Mouse (Mus musculus) forebrain, embryonic 13.5 days (tissue): ENCODE measurements around the gene Fancd2. TPM values are rescaled to one million over a fixed set of nuclear protein-coding genes. Genes with fewer than 3 reads are reported as not detected.

Experiments used
- ATAC-seq: fragments of 200-750 bp; cut with Nextera tagmentation; 2 replicates; pipeline ENCODE4 v1.8.0; 2017
- H3K27ac ChIP-seq: fragments of 300-500 bp; sonication (generic); 2 replicates; pipeline ENCODE4 v1.5.1; 2015; ENCODE audit warnings: inconsistent platforms, mild to moderate bottlenecking, moderate library complexity
- H3K27me3 ChIP-seq: fragments of 300-500 bp; sonication (generic); 2 replicates; pipeline ENCODE4 v1.6.1; 2015; ENCODE audit warnings: mild to moderate bottlenecking, inconsistent platforms
- H3K36me3 ChIP-seq: fragments of 300-500 bp; sonication (generic); 2 replicates; pipeline ENCODE4 v1.6.1; 2015; ENCODE audit warnings: mild to moderate bottlenecking, inconsistent platforms; ENCODE audit not compliant: poor library complexity, severe bottlenecking
- H3K4me1 ChIP-seq: fragments of 300-500 bp; sonication (generic); 2 replicates; pipeline ENCODE4 v1.6.1; 2015; ENCODE audit warnings: inconsistent platforms
- H3K4me2 ChIP-seq: fragments of 300-500 bp; sonication (generic); 2 replicates; pipeline ENCODE4 v1.6.1; 2015; ENCODE audit warnings: inconsistent platforms, mild to moderate bottlenecking, moderate library complexity
- H3K4me3 ChIP-seq: fragments of 300-500 bp; sonication (generic); 2 replicates; pipeline ENCODE4 v1.5.1; 2015; ENCODE audit warnings: mild to moderate bottlenecking, inconsistent platforms
- H3K9ac ChIP-seq: fragments of 300-500 bp; sonication (generic); 2 replicates; pipeline ENCODE4 v1.6.1; 2015; ENCODE audit warnings: mild to moderate bottlenecking, inconsistent platforms
- H3K9me3 ChIP-seq: fragments of 300-500 bp; sonication (generic); replicated peaks from 2 replicates; pipeline ENCODE4 v1.6.1; 2016; ENCODE audit warnings: inconsistent platforms
- WGBS: fragments of 180-500 bp; shearing (Covaris S2); methylation state at CpG from one replicate; pipeline ENCODE4 v1.1.7; 2015; 5-methylcytosine and 5-hydroxymethylcytosine counted together
- microRNA-seq: library from miRNA; unstranded; fragments of <30 nt; microRNA quantifications from one replicate; pipeline ENCODE4, GENCODE M21; 2016
- polyA plus RNA-seq: library from polyadenylated mRNA; unstranded; fragments of >200 nt; fragmentation: Nextera tagmentation; extraction: Ambion mirVana; gene quantifications from 2 replicates; pipeline ENCODE4 v1.2.1, GENCODE M21; 2015

The Fancd2 gene
- polyA plus RNA-seq, 1 experiment from 2014 or later = 14.1 TPM

DNA sequence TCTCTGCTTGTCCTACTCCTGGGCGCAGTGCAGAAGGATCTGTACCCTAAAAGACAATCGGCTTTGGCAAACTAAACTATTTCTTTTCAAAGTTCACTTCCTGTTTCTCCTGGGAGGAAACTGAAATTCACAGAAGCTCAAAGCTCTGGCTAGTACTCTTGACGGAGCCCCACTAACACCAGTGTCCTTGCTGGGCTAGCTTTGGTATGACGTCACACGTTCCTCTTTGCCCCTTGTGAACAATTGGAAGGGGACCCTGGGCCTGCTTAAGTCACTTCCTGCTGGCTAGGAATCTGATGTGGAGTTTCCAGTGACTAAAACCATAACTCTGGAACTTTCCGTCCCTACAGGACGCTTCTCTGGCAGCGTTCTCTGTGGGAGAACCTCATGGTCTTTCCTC is 113.3 kb downstream of the Fancd2 start:
- Histone ChIP-seq H3K4me1 (no peaks in the 10 kb centered on the region), H3K36me3 (no peaks in the 10 kb centered on the region), H3K27ac (no peak overlapping the region), H3K9me3 (no peaks in the 10 kb centered on the region), H3K27me3 (no peaks in the 10 kb centered on the region), H3K4me3 (no peak overlapping the region), H3K4me2 (no peak overlapping the region), H3K9ac (no peak overlapping the region)
- whole genome bisulfite sequencing = 86% methylated on average over 8 of the region's 8 CpGs
- ATAC-seq = no peak

Small RNAs within 50 kb of the gene (microRNA-seq; reads per million reads assigned to microRNA genes)
- not detected for gene Gm23365

Other genes starting within 250 kb of the Fancd2 start
- gene Cpne9, start 249.4 kb upstream of the Fancd2 start, polyA plus RNA-seq = 0.39 and 0.68 TPM in 2 replicates
- 20.0 and 21.5 TPM in 2 replicates for gene Brpf1, start 224.5 kb upstream of the Fancd2 start, polyA plus RNA-seq
- 11.4 and 13.3 TPM in 2 replicates for gene Ogg1, start 204.7 kb upstream of the Fancd2 start, polyA plus RNA-seq
- 56.1 and 62.7 TPM in 2 replicates for gene Camk1, start 187.7 kb upstream of the Fancd2 start, polyA plus RNA-seq
- 65.4 and 70.6 TPM in 2 replicates for gene Tada3, start 153.8 kb upstream of the Fancd2 start, polyA plus RNA-seq
- gene Arpc4, start 153.6 kb upstream of the Fancd2 start, polyA plus RNA-seq = 368 and 377 TPM in 2 replicates
- 6.7 and 7.6 TPM in 2 replicates for gene Ttll3, start 142.4 kb upstream of the Fancd2 start, polyA plus RNA-seq
- 20.8 and 24.4 TPM in 2 replicates for gene Rpusd3, start 112.3 kb upstream of the Fancd2 start, polyA plus RNA-seq
- not detected in 2 replicates for gene Cidec, start 95.9 kb upstream of the Fancd2 start, polyA plus RNA-seq
- 86.0 and 92.1 TPM in 2 replicates for gene Jagn1, start 89.1 kb upstream of the Fancd2 start, polyA plus RNA-seq
- 0.05 TPM in 1 of 2 replicates, not detected in the other for gene Il17re, start 73.2 kb upstream of the Fancd2 start, polyA plus RNA-seq
- 0.84 and 1.4 TPM in 2 replicates for gene Il17rc, start 60.3 kb upstream of the Fancd2 start, polyA plus RNA-seq
- gene Creld1, start 48.4 kb upstream of the Fancd2 start, polyA plus RNA-seq = 47.4 and 47.5 TPM in 2 replicates
- 2.8 and 3.1 TPM in 2 replicates for gene Prrt3, start 29.8 kb upstream of the Fancd2 start, polyA plus RNA-seq
- 84.7 and 87.8 TPM in 2 replicates for gene Emc3, start within 50 bp of the Fancd2 start, polyA plus RNA-seq
- gene Fancd2os, start 69.0 kb downstream of the Fancd2 start, polyA plus RNA-seq = 0.28 TPM in 1 of 2 replicates, not detected in the other
- 227 TPM in 2 replicates for gene Brk1, start 73.1 kb downstream of the Fancd2 start, polyA plus RNA-seq
- gene Vhl, start 92.3 kb downstream of the Fancd2 start, polyA plus RNA-seq = 57.3 and 63.9 TPM in 2 replicates
- 0.77 and 0.96 TPM in 2 replicates for gene Irak2, start 106.8 kb downstream of the Fancd2 start, polyA plus RNA-seq
- gene Tatdn2, start 165.4 kb downstream of the Fancd2 start, polyA plus RNA-seq = 0.47 and 0.81 TPM in 2 replicates
- 0.42 and 1.0 TPM in 2 replicates for gene Ghrl, start 188.2 kb downstream of the Fancd2 start, polyA plus RNA-seq
- 256 and 269 TPM in 2 replicates for gene Sec13, start 209.1 kb downstream of the Fancd2 start, polyA plus RNA-seq